Mouse (Mus musculus) macrophage (primary cell): Measurements from ENCODE around the gene Igsf11. TPM values are rescaled to one million over a fixed set of nuclear protein-coding genes. Genes with fewer than 3 reads are reported as not detected.

ENCODE experiments used
- H3K27ac ChIP-seq: fragments of 350-480 bp; formaldehyde crosslinking; 2 replicates; pipeline ENCODE4 v1.9.0; 2021
- H3K36me3 ChIP-seq: fragments of 350-480 bp; formaldehyde crosslinking; 2 replicates; pipeline ENCODE4 v1.9.0; 2021; ENCODE audit errors: inconsistent target
- H3K4me3 ChIP-seq: fragments of 350-480 bp; formaldehyde crosslinking; 2 replicates; pipeline ENCODE4 v1.9.0; 2021; ENCODE audit errors: inconsistent target
- H3K79me2 ChIP-seq: fragments of 350-480 bp; formaldehyde crosslinking; 2 replicates; pipeline ENCODE4 v1.9.0; 2021; ENCODE audit errors: inconsistent target
- WGBS: methylation state at CpG from one replicate; pipeline ENCODE4 v1.1.7; 2026; ENCODE audit warnings: inconsistent platforms; ENCODE audit not compliant: missing documents; 5-methylcytosine and 5-hydroxymethylcytosine counted together
- polyA plus RNA-seq: library from polyadenylated mRNA; stranded (reverse); fragments of 250-400 nt; gene quantifications from 3 replicates; pipeline ENCODE4 v1.2.4, GENCODE M21; 2018; ENCODE audit warnings: inconsistent platforms

The Igsf11 gene
- polyA plus RNA-seq, 1 experiment from 2014 or later, result 0.49 TPM

DNA sequence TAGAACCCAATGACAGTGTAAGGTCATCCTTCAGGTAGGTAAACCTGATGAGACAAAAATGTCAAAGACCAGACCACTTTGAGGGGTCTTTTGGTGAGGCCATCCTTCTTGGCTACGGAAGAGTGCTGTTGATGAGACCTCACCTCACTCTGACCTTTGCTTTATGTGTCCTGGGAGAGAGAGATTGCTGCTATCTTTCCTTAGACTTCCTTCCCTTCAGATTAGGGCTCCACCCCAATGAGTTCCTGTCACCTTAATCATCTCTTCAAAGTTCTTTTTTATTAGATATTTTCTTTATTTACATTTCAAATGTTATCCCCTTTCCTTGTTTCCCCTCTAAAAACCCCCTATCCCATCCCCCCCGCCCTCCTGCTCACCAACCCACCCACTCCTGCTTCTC lies 161.3 kb downstream of the Igsf11 start:
- Histone ChIP-seq H3K36me3 (no peaks in the 10 kb centered on the region), H3K79me2 (no peaks in the 10 kb centered on the region), H3K4me3 (no peak overlapping the region), H3K27ac (no peak overlapping the region)
- 36% methylated on average over 1 of the region's 2 CpGs for WGBS

- Histone ChIP-seq H3K79me2 (no peaks in the 10 kb centered on the region), H3K4me3 (no peak overlapping the region), H3K27ac (no peak overlapping the region), H3K36me3 (no peaks in the 10 kb centered on the region)
- 20% methylated on average over 6 of the region's 6 CpGs for WGBS
Observed at GRCm38 (mm10) chr16:39056061-39056460, 163.6 kb downstream of the Igsf11 start.

DNA sequence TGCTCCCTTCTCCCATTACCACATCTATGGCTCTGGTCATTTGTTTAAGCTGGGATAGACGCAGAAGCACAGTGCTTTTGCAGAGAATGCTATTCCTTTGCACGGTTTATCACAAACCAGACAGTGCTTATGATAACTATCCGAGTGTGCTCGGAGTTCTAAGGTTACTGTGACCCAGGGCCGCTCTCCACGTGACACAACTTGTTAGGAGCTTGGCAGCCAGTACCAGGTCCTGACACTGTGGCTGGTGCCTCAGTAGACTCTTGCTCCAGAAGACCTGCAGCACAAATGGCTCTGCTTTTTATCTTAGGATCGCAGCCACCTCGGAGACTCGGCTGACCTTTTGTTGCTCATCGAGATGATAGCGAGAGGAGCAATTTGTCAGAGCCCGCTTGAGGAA lies 164.5 kb downstream of the Igsf11 start:
- no peaks in the 10 kb centered on the region for H3K36me3 ChIP-seq
- no peaks in the 10 kb centered on the region for H3K79me2 ChIP-seq
- H3K27ac ChIP-seq, result no peak overlapping the region
- H3K4me3 ChIP-seq, result no peak overlapping the region
- 62% methylated on average over 12 of the region's 12 CpGs for WGBS

- no peaks in the 10 kb centered on the region for H3K79me2 ChIP-seq
- H3K36me3 ChIP-seq, result no peaks in the 10 kb centered on the region
- 100% methylated on average over 2 of the region's 2 CpGs for WGBS
- no peak overlapping the region for H3K4me3 ChIP-seq
- no peak overlapping the region for H3K27ac ChIP-seq
Observed at GRCm38 (mm10) chr16:39058869-39059268, 166.4 kb downstream of the Igsf11 start.

GRCm38 (mm10) chr16:39062596-39062995 lies 170.1 kb downstream of the Igsf11 start:
- Histone ChIP-seq H3K4me3 (no peak overlapping the region), H3K27ac (no peak overlapping the region), H3K79me2 (no peaks in the 10 kb centered on the region), H3K36me3 (no peaks in the 10 kb centered on the region)
- WGBS, result 16% methylated on average over 5 of the region's 5 CpGs

DNA sequence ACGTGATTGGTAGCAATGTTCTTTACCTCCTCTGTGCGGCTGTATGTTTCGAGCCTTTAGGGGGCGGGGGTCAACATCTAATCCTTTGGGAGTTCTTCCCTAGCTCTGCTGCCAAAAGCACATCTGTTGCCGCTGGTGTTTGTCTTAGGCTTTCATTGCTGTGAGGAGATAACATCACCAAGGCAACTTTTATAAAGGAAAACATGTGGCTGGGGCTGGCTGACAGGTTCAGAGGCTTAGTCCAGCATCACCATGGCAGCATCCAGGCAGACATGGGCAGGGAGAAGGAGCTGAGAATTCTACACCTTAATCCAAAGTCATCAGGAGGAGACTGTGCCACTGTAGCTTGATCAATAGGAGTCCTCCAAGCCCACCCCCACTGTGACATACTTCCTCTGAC lies 173.1 kb downstream of the Igsf11 start:
- H3K79me2 ChIP-seq, result no peaks in the 10 kb centered on the region
- H3K4me3 ChIP-seq, result no peak overlapping the region
- WGBS, result 78% methylated on average over 5 of the region's 5 CpGs
- H3K36me3 ChIP-seq, result no peaks in the 10 kb centered on the region
- no peak overlapping the region for H3K27ac ChIP-seq

DNA sequence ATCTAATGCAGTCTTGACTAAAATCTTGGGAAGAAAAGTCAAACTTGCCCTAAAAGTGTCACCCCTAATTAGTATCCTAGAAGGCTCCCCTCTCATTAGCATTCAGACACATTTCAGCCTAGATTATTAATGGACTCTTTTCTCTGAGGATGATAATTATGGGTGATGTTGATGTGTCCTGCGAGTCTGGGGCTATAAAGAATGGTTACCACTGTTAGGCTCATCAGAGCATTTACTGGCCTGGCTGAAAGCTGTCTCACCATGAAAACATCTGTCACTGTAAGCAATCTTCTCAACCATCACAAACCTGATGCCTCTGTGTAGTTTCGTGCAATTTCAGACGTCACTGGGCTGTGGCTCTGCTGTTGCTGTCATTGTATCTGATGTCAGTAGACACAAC lies 179.0 kb downstream of the Igsf11 start:
- H3K4me3 ChIP-seq, result no peak overlapping the region
- no peaks in the 10 kb centered on the region for H3K79me2 ChIP-seq
- no peak overlapping the region for H3K27ac ChIP-seq
- 75% methylated on average over 3 of the region's 3 CpGs for WGBS
- no peaks in the 10 kb centered on the region for H3K36me3 ChIP-seq

Other genes with a start within 250 kb of the Igsf11 start
- 36.3 to 40.3 TPM (median 37.2 TPM) in 3 replicates for gene Arhgap31, start 179.4 kb upstream of the Igsf11 start, polyA plus RNA-seq
- 6.9 to 13.1 TPM (median 9.1 TPM) in 3 replicates for gene B4galt4, start 150.4 kb upstream of the Igsf11 start, polyA plus RNA-seq
- not detected in 3 replicates for gene Upk1b, start 92.3 kb upstream of the Igsf11 start, polyA plus RNA-seq
- gene 4930435E12Rik, start 63.9 kb upstream of the Igsf11 start, polyA plus RNA-seq, result not detected in 3 replicates